Comparison of ENCODE assay signal across 8 mouse cellular contexts in genomic region chr11:51916033-51916929, GRCm38 (mm10). TPM values are rescaled to one million over a fixed set of nuclear protein-coding genes. Genes with fewer than 3 reads are reported as not detected.
DNase-seq lines count a peak whose midpoint lies in the region; ATAC-seq and TF ChIP-seq lines count a peak whose summit lies in the region.

No protein-coding gene starts in this region.

- peaks cover 4% of the 10 kb centered on the region; the same call in 1 of the 2 replicates for H3K9me3 ChIP-seq in E14TG2a.4 (ENCODE audit: low read length)
- no peaks in the 10 kb centered on the region for H3K9me3 ChIP-seq in forebrain, postnatal 0 days (ENCODE audit: low read length)
- H3K9me3 ChIP-seq in lung, embryonic 14.5 days (ENCODE audit: low read depth, low read length) = no peaks in the 10 kb centered on the region

- peak overlapping the region; percentile 70 for H3K4me3 ChIP-seq in E14TG2a.4 (replicated peaks; ENCODE audit: low read length)
- peak overlapping the region; percentile 28 for H3K4me3 ChIP-seq in forebrain, postnatal 0 days (ENCODE audit: low read depth, low read length)
- peak overlapping the region; percentile 35 for H3K4me3 ChIP-seq in lung, embryonic 14.5 days (ENCODE audit: low read depth, low read length)
- H3K4me3 ChIP-seq in olfactory bulb, adult 2 months (ENCODE audit: insufficient read depth, low read depth, low read length) = peak overlapping the region; percentile 29; the same call in 1 of the 2 replicates

- peak; percentile 9 for DNase-seq in c-Kit-positive CD71-positive TER-119-positive erythroid progenitor cells, embryonic 14.5 days (ENCODE audit: low spot score)
- peak; percentile 51 for DNase-seq in forebrain, postnatal 0 days
- DNase-seq in heart, postnatal 4 days = peak; percentile 96
- peak; percentile 83 to 89 for DNase-seq in layer of hippocampus, adult 8-10 months (ENCODE audit: low spot score in 2 of 2)
- DNase-seq in lung, embryonic 14.5 days = peak; percentile 96
- DNase-seq in thymus, postnatal 14 days = peak; percentile 49

- peak; percentile 77 for ATAC-seq in forebrain, postnatal 0 days
- peak; percentile 91 for ATAC-seq in lung, embryonic 14.5 days (ENCODE audit: insufficient read depth)

- WGBS in forebrain, postnatal 0 days = 2% methylated on average over 29 of the region's 29 CpGs
- under 1% methylated on average over 29 of the region's 29 CpGs for WGBS in lung, embryonic 14.5 days
- WGBS in olfactory bulb, adult 2 months = 8% methylated on average over 29 of the region's 29 CpGs

- TF ChIP-seq CTCF in E14TG2a.4 (conservative IDR thresholded peaks at IDR 0.05; ENCODE audit: low read length) = no peak
- TF ChIP-seq CTCF in forebrain, postnatal 0 days (IDR thresholded peaks at IDR 0.05; ENCODE audit: low read depth) = no peak
- no peak for TF ChIP-seq CTCF in lung, embryonic 14.5 days (IDR thresholded peaks at IDR 0.05; ENCODE audit: low read depth)
- no peak for TF ChIP-seq CTCF in olfactory bulb, adult 2 months (IDR thresholded peaks at IDR 0.05; ENCODE audit: insufficient read depth, low read depth, low read length)

- H3K27ac ChIP-seq in forebrain, postnatal 0 days (ENCODE audit: low read depth, low read length) = peak overlapping the region; percentile 54; the same call in 1 of the 2 replicates
- peak overlapping the region; percentile 96 for H3K27ac ChIP-seq in lung, embryonic 14.5 days (ENCODE audit: low read depth)
- H3K27ac ChIP-seq in olfactory bulb, adult 2 months (ENCODE audit: insufficient read depth, low read depth, low read length) = peak overlapping the region; percentile 71

- H3K4me2 ChIP-seq in forebrain, postnatal 0 days (ENCODE audit: low read depth) = peak overlapping the region; percentile 45
- peak overlapping the region; percentile 85 for H3K4me2 ChIP-seq in lung, embryonic 14.5 days

- H3K4me1 ChIP-seq in E14TG2a.4 (replicated peaks; ENCODE audit: low read depth, low read length) = peaks cover 26% of the 10 kb centered on the region
- peaks cover 6% of the 10 kb centered on the region; the same call in 1 of the 2 replicates for H3K4me1 ChIP-seq in forebrain, postnatal 0 days (ENCODE audit: insufficient read depth)
- H3K4me1 ChIP-seq in lung, embryonic 14.5 days (ENCODE audit: insufficient read depth) = peaks cover 21% of the 10 kb centered on the region
- H3K4me1 ChIP-seq in olfactory bulb, adult 2 months (ENCODE audit: control insufficient read depth, insufficient read depth, low read length) = peaks cover 13% of the 10 kb centered on the region

- no peak for TF ChIP-seq POLR2A in olfactory bulb, adult 2 months (IDR thresholded peaks at IDR 0.05; ENCODE audit: insufficient read depth, low read depth, low read length)

- peak overlapping the region; percentile 22 for H3K9ac ChIP-seq in forebrain, postnatal 0 days
- peak overlapping the region; percentile 7 for H3K9ac ChIP-seq in lung, embryonic 14.5 days

- no peaks in the 10 kb centered on the region for H3K36me3 ChIP-seq in E14TG2a.4 (ENCODE audit: insufficient read depth, low read length)
- no peaks in the 10 kb centered on the region for H3K36me3 ChIP-seq in forebrain, postnatal 0 days (ENCODE audit: insufficient read depth)
- H3K36me3 ChIP-seq in lung, embryonic 14.5 days (ENCODE audit: insufficient read depth) = no peaks in the 10 kb centered on the region

- H3K27me3 ChIP-seq in E14TG2a.4 (ENCODE audit: insufficient read depth, low read length) = peaks cover 17% of the 10 kb centered on the region
- no peaks in the 10 kb centered on the region for H3K27me3 ChIP-seq in forebrain, postnatal 0 days (ENCODE audit: insufficient read depth, low read length)
- H3K27me3 ChIP-seq in lung, embryonic 14.5 days (ENCODE audit: insufficient read depth, low read length) = no peaks in the 10 kb centered on the region

RNA-seq across cellular contexts. Expression of gene Cdkn2aipnl, which starts 51.2 kb away (rescaled TPM):
- total RNA-seq in forebrain, postnatal 0 days (2014; rRNA removed) = 95.5 and 107 TPM in 2 replicates
- 121 and 133 TPM in 2 replicates for polyA plus RNA-seq in forebrain, postnatal 0 days (2015; fragmentation: Nextera tagmentation; extraction: Ambion mirVana)
- total RNA-seq in heart, postnatal 4 days (2021) = 10 to 100 TPM; 25.4 to 30.7 TPM
- total RNA-seq in layer of hippocampus, adult 8-10 months (2022) = 10 to 100 TPM; 35.7 to 42.8 (median 39.5) TPM
- polyA plus RNA-seq in lung, embryonic 14.5 days (2014; fragmentation: Nextera tagmentation; extraction: Ambion mirVana) = 107 and 109 TPM in 2 replicates
- polyA plus RNA-seq in olfactory bulb, adult 2 months (2012; ENCODE audit: insufficient read depth, insufficient read length, low replicate concordance, missing spikeins) = not detected in 2 replicates

RNA-seq across cellular contexts. Expression of gene Jade2, which starts 58.8 kb away (rescaled TPM):
- total RNA-seq in forebrain, postnatal 0 days (2014; rRNA removed) = 1.9 and 3.3 TPM in 2 replicates
- 0.34 and 0.56 TPM in 2 replicates for polyA plus RNA-seq in forebrain, postnatal 0 days (2015; fragmentation: Nextera tagmentation; extraction: Ambion mirVana)
- 1 to 10 TPM; 2.7 to 3.0 TPM for total RNA-seq in heart, postnatal 4 days (2021)
- total RNA-seq in layer of hippocampus, adult 8-10 months (2022) = 10 to 100 TPM; 50.6 to 54.2 (median 52.0) TPM
- polyA plus RNA-seq in lung, embryonic 14.5 days (2014; fragmentation: Nextera tagmentation; extraction: Ambion mirVana) = 1.3 and 1.6 TPM in 2 replicates
- not detected in 2 replicates for polyA plus RNA-seq in olfactory bulb, adult 2 months (2012; ENCODE audit: insufficient read depth, insufficient read length, low replicate concordance, missing spikeins)

Comparison
In these comparisons a context has a peak if more than half of its experiments do, and no peak if none do; other contexts are left out.
1. Peak in every context shown above with its lines: DNase-seq, ATAC-seq, H3K4me3 ChIP-seq and H3K27ac ChIP-seq.
2. DNase-seq: peak in every context shown above with its lines; median percentile 96 in heart, postnatal 4 days; 96 in lung, embryonic 14.5 days; 86 in layer of hippocampus, adult 8-10 months; 51 in forebrain, postnatal 0 days; 49 in thymus, postnatal 14 days; 9 in c-Kit-positive CD71-positive TER-119-positive erythroid progenitor cells, embryonic 14.5 days.
3. RNA of gene Jade2, which starts 58.8 kb away (total RNA-seq): 50.6 to 54.2 TPM in layer of hippocampus, adult 8-10 months; 1.9 to 3.3 TPM in forebrain, postnatal 0 days and 2.7 to 3.0 TPM in heart, postnatal 4 days; every median in the first group is over 10 times any median in the second.